Mouse (Mus musculus) forebrain, embryonic 14.5 days (tissue): ENCODE results near the gene Syt6. TPM values are rescaled to one million over a fixed set of nuclear protein-coding genes. Genes with fewer than 3 reads are reported as not detected.

ENCODE experiments used
- ATAC-seq: fragments of 200-750 bp; cut with Nextera tagmentation; 2 replicates; pipeline ENCODE4 v1.8.0; 2017; ENCODE audit warnings: mild to moderate bottlenecking, moderate library complexity
- DNase-seq: peaks from one replicate; pipeline ENCODE4 v3.0.0-alpha.2; 2015; ENCODE audit warnings: low spot score
- H3K27ac ChIP-seq: fragments of 300-500 bp; sonication (generic); 2 replicates; pipeline ENCODE4 v1.5.1; 2014; ENCODE audit warnings: low read depth, mild to moderate bottlenecking, control low read depth, low read length, moderate library complexity
- H3K27me3 ChIP-seq: fragments of 300-500 bp; sonication (generic); replicated peaks from 2 replicates; pipeline ENCODE4 v1.6.1; 2014; ENCODE audit warnings: low read length, control low read depth, mixed read lengths; ENCODE audit not compliant: control insufficient read depth, insufficient read depth
- H3K36me3 ChIP-seq: fragments of 300-500 bp; sonication (generic); 2 replicates; pipeline ENCODE4 v1.6.1; 2014; ENCODE audit warnings: low read length, control low read depth; ENCODE audit not compliant: control insufficient read depth, insufficient read depth
- H3K4me1 ChIP-seq: fragments of 300-500 bp; sonication (generic); 2 replicates; pipeline ENCODE4 v1.6.1; 2014; ENCODE audit warnings: antibody characterized with exemption, low read length, control low read depth; ENCODE audit not compliant: control insufficient read depth, insufficient read depth
- H3K4me2 ChIP-seq: fragments of 300-500 bp; sonication (generic); 2 replicates; pipeline ENCODE4 v1.6.1; 2014; ENCODE audit warnings: mild to moderate bottlenecking, control low read depth, low read length
- H3K4me3 ChIP-seq: fragments of 300-500 bp; sonication (generic); 2 replicates; pipeline ENCODE4 v1.5.1; 2014; ENCODE audit warnings: low read depth, low read length, control low read depth
- H3K9ac ChIP-seq: fragments of 300-500 bp; sonication (generic); 2 replicates; pipeline ENCODE4 v1.6.1; 2014; ENCODE audit warnings: mild to moderate bottlenecking, low read length, control low read depth, moderate library complexity
- H3K9me3 ChIP-seq: fragments of 300-500 bp; sonication (generic); replicated peaks from 2 replicates; pipeline ENCODE4 v1.6.1; 2016; ENCODE audit warnings: low read length, control low read depth, mixed read lengths; ENCODE audit not compliant: control insufficient read depth
- WGBS: fragments of 180-500 bp; shearing (Covaris S2); extraction: QIAGEN DNeasy Blood & Tissue Kit; methylation state at CpG from one replicate; pipeline ENCODE4 v1.1.7; 2014; 5-methylcytosine and 5-hydroxymethylcytosine counted together
- polyA plus RNA-seq: library from polyadenylated mRNA; unstranded; fragments of >200 nt; fragmentation: Nextera tagmentation; extraction: Ambion mirVana; gene quantifications from 2 replicates; pipeline ENCODE4 v1.2.1, GENCODE M21; 2014

Gene Syt6
- polyA plus RNA-seq, 1 experiment from 2014 or later = 12.6 TPM

DNA sequence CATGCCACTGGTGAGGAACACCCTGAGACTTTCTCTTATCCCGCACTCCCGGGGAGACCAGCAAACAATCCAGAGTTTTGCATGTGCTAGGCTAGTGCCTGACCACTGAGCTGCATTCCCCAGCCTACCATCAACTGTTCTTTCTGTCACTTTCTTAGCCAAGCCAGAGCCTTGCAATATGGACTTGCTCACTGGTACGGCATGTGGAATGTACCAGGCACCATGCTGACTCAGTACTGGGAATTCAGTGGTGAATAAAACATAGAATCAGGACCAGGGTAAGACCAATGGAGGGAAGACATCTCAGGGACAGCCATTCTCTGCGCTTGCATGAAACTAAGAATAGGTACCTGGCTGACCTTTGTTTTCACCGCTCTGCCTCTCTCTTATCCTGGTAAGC, 35.2 kb downstream of the Syt6 start:
- 92% methylated on average over 5 of the region's 5 CpGs for WGBS

DNA sequence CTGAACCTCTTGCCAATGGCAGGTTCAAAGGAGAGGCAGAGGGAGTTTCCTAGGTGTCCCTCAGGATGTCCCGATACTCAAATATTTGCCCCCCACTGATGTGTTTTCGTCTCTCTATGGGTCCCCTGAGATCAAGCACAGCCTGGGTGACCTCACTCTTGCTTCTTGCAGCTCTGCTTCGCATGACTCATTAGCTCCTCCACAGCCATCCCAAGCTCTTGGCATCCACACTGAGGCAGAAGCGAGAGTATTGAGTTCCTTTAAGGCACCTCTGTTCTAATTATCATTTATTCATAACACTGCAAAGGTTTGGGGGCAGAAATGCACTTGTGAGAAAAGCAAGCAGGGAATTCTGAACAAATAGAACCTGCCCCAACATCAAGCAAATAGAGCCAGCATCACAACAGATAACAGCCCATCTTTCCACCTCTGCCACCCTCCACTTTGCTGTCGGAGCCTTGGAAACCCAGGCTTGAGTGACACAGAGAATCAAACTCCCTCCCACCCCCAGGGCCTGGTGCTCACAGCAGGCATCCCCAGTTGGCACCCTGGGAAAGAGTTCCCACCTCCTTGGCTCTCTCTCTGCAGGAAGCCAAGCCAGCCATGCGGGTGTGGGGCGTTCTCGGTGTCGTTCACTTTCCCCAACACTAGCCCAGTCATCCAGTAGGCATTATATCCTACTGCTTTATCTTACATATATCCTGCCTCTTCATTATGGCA, 37.8 kb downstream of the Syt6 start:
- peak; percentile 6 for DNase-seq
- Histone ChIP-seq H3K4me1 (no peaks in the 10 kb centered on the region), H3K27ac (no peak overlapping the region), H3K4me3 (no peak overlapping the region), H3K36me3 (no peaks in the 10 kb centered on the region), H3K4me2 (no peak overlapping the region), H3K9me3 (no peaks in the 10 kb centered on the region), H3K9ac (no peak overlapping the region), H3K27me3 (no peaks in the 10 kb centered on the region)
- no peak for ATAC-seq
- WGBS = 79% methylated on average over 9 of the region's 9 CpGs

More for the DNA sequence above, 35.2 kb downstream of the Syt6 start:
- Histone ChIP-seq H3K4me1 (no peaks in the 10 kb centered on the region), H3K27me3 (no peaks in the 10 kb centered on the region), H3K36me3 (no peaks in the 10 kb centered on the region), H3K4me3 (no peak overlapping the region), H3K4me2 (no peak overlapping the region), H3K9ac (no peak overlapping the region), H3K9me3 (no peaks in the 10 kb centered on the region), H3K27ac (no peak overlapping the region)
- ATAC-seq (no peak), DNase-seq (no peak)

- ATAC-seq (no peak), DNase-seq (no peak)
- no peaks in the 10 kb centered on the region for H3K36me3 ChIP-seq
- no peak overlapping the region for H3K4me2 ChIP-seq
- H3K27ac ChIP-seq = no peak overlapping the region
- no peak overlapping the region for H3K9ac ChIP-seq
- H3K4me3 ChIP-seq = no peak overlapping the region
- WGBS = 73% methylated on average over 4 of the region's 4 CpGs
- H3K9me3 ChIP-seq = no peaks in the 10 kb centered on the region
- no peaks in the 10 kb centered on the region for H3K27me3 ChIP-seq
- H3K4me1 ChIP-seq = no peaks in the 10 kb centered on the region
These were observed 40.6 kb downstream of the Syt6 start for GRCm38 (mm10) chr3:103615621-103616020.

DNA sequence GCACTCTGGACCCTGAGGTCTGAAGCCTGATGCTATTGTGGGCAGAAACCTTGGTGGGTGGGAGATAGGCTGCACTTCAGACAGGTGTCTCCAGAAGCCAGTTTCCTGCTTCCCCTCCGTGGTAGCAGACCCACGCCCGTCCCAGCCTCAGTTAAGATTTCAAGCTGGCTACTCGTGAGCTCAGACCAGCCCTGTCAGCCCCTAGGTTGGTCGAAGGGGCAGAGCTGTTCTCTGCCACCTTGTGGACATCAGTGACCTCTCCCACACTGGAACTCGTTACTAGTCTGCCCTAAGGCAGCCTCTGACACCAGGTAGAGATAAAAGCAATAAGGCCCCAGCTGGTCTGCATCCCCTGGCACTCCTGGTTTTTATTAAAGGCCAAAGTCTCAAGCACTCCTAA, 42.0 kb downstream of the Syt6 start:
- no peak for DNase-seq
- Histone ChIP-seq H3K27me3 (no peaks in the 10 kb centered on the region), H3K9ac (no peak overlapping the region), H3K4me2 (no peak overlapping the region), H3K36me3 (no peaks in the 10 kb centered on the region), H3K9me3 (no peaks in the 10 kb centered on the region), H3K27ac (no peak overlapping the region), H3K4me3 (no peak overlapping the region), H3K4me1 (no peaks in the 10 kb centered on the region)
- no peak for ATAC-seq
- 40% methylated on average over 6 of the region's 6 CpGs for WGBS

DNA sequence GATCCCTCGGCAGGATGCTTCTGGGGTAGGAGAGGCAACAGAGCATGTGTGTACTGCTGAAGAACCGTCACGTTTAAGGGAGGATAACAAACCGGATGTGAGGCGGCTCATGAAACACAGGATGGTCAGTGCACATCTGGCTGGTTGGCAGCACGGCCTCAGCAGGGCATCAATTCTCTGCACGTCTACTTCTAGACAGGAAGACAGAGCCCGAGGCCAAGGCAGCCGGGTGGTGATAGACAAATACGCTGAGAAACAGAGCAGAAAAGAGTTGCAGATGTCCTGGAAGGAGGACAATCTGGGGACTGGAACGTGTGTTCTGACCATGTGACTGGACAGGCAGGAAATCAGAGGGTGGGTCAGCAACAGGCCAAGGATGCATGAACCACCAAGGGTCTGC, 45.1 kb downstream of the Syt6 start:
- H3K4me1 ChIP-seq = peaks cover 8% of the 10 kb centered on the region
- H3K4me2 ChIP-seq = no peak overlapping the region
- no peak overlapping the region for H3K9ac ChIP-seq
- DNase-seq (no peak), ATAC-seq (no peak)
- no peak overlapping the region for H3K4me3 ChIP-seq
- no peaks in the 10 kb centered on the region for H3K9me3 ChIP-seq
- no peaks in the 10 kb centered on the region for H3K36me3 ChIP-seq
- no peak overlapping the region for H3K27ac ChIP-seq
- 83% methylated on average over 11 of the region's 11 CpGs for WGBS
- no peaks in the 10 kb centered on the region for H3K27me3 ChIP-seq

- peak; percentile 6 for DNase-seq
- Histone ChIP-seq H3K36me3 (no peaks in the 10 kb centered on the region), H3K27ac (no peak overlapping the region), H3K4me1 (peaks cover 8% of the 10 kb centered on the region), H3K4me3 (no peak overlapping the region), H3K9ac (no peak overlapping the region), H3K4me2 (no peak overlapping the region), H3K9me3 (no peaks in the 10 kb centered on the region), H3K27me3 (no peaks in the 10 kb centered on the region)
- no peak for ATAC-seq
- 83% methylated on average over 10 of the region's 10 CpGs for WGBS
These were observed 49.0 kb downstream of the Syt6 start for GRCm38 (mm10) chr3:103623893-103624470.

DNA sequence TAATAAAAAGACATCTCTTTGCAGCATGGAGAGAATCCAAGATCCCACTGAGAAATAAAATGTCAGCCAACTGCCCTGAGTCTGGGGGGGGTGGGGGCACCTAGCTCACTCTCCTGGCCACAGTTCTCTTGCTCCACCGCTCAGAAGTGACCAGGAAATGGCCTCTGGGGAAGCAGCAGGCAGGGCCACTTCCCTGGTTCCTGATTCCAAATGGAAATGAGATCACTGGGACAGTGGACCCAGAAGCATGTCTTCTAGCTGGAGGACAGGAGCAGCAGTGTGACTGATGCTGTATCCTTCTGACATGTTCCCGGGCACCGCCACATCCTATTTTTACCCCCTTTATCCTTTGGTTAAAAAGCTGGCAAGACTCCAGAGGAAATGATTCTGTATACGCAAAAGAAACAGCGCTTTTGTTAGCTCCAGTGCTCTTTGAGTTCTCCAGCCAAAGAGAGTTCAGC, 49.6 kb downstream of the Syt6 start:
- H3K9ac ChIP-seq = no peak overlapping the region
- WGBS = 22% methylated on average over 5 of the region's 5 CpGs
- H3K4me2 ChIP-seq = no peak overlapping the region
- no peak overlapping the region for H3K27ac ChIP-seq
- peaks cover 8% of the 10 kb centered on the region for H3K4me1 ChIP-seq
- no peak overlapping the region for H3K4me3 ChIP-seq
- no peaks in the 10 kb centered on the region for H3K36me3 ChIP-seq
- ATAC-seq (no peak), DNase-seq (peak; percentile 55)
- H3K27me3 ChIP-seq = no peaks in the 10 kb centered on the region
- no peaks in the 10 kb centered on the region for H3K9me3 ChIP-seq

DNA sequence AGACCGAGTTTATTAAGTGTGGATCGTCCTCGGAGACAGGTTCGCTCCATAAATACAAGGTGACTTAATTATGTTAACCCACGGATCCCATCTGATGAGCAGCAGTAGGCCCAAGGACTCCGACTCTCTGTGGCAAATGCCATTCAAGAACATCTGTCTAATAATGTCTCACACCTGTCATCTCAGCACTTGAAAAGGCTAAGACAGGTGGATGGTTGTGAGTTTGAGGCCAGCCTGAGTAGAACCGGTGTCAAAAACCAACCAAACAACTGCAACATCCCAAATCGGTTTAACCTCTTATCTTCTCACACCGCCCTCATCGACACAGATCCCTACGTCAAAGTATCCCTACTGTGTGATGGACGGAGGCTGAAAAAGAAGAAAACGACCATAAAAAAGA, 50.1 kb downstream of the Syt6 start:
- ATAC-seq (no peak), DNase-seq (no peak)
- H3K9ac ChIP-seq = no peak overlapping the region
- H3K4me3 ChIP-seq = no peak overlapping the region
- no peaks in the 10 kb centered on the region for H3K36me3 ChIP-seq
- H3K4me2 ChIP-seq = no peak overlapping the region
- WGBS = 73% methylated on average over 13 of the region's 13 CpGs
- H3K27me3 ChIP-seq = no peaks in the 10 kb centered on the region
- no peak overlapping the region for H3K27ac ChIP-seq
- peaks cover 8% of the 10 kb centered on the region for H3K4me1 ChIP-seq
- H3K9me3 ChIP-seq = no peaks in the 10 kb centered on the region

DNA sequence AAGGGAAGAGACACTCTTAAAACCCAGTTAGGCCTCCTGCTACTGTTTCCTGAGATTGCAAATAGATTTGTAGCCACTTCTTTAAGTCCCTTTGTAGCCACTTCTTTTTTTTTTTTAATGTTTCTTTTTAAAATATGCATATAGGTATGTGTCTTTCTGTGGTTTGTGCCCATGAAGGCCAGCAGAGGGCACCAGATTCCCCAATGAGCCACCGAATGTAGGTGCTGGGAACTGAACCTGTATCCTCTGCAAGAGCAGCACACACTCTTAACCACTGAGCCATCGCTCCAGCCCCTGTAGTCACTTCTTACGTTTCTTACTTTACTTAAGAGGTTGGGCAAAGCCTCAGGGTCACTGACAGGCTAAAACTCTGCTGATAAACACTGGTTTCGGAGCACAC, 51.5 kb downstream of the Syt6 start:
- ATAC-seq (no peak), DNase-seq (no peak)
- Histone ChIP-seq H3K4me2 (no peak overlapping the region), H3K9ac (no peak overlapping the region), H3K36me3 (no peaks in the 10 kb centered on the region), H3K9me3 (no peaks in the 10 kb centered on the region), H3K27me3 (no peaks in the 10 kb centered on the region), H3K4me1 (peaks cover 8% of the 10 kb centered on the region), H3K27ac (no peak overlapping the region), H3K4me3 (no peak overlapping the region)
- WGBS = 92% methylated on average over 4 of the region's 4 CpGs
